Mouse (Mus musculus) neural tube, embryonic 13.5 days (tissue): ENCODE measurements at regions not wholly inside any gene's neighbourhood (a gene's known extent, or its start where the extent isn't known, plus 50 kb on each side); places are given as distances from the start of the nearest gene placed in this dataset.

Source experiments
- ATAC-seq: fragments of 200-750 bp; cut with Nextera tagmentation; 2 replicates; pipeline ENCODE4 v1.8.0; 2017; ENCODE audit warnings: low read depth, mild to moderate bottlenecking, moderate TSS enrichment, moderate library complexity
- H3K27ac ChIP-seq: fragments of 300-500 bp; sonication (generic); replicated peaks from 2 replicates; pipeline ENCODE4 v1.5.1; 2015; ENCODE audit warnings: moderate library complexity, mild to moderate bottlenecking, inconsistent platforms
- H3K27me3 ChIP-seq: fragments of 300-500 bp; sonication (generic); 2 replicates; pipeline ENCODE4 v1.6.1; 2015; ENCODE audit warnings: mild to moderate bottlenecking, inconsistent platforms
- H3K36me3 ChIP-seq: fragments of 300-500 bp; sonication (generic); 2 replicates; pipeline ENCODE4 v1.6.1; 2015; ENCODE audit warnings: mild to moderate bottlenecking, inconsistent platforms
- H3K4me1 ChIP-seq: fragments of 300-500 bp; sonication (generic); replicated peaks from 2 replicates; pipeline ENCODE4 v1.6.1; 2015; ENCODE audit warnings: inconsistent platforms
- H3K4me2 ChIP-seq: fragments of 300-500 bp; sonication (generic); 2 replicates; pipeline ENCODE4 v1.6.1; 2015; ENCODE audit warnings: inconsistent platforms, mild to moderate bottlenecking, moderate library complexity
- H3K4me3 ChIP-seq: fragments of 300-500 bp; sonication (generic); 2 replicates; pipeline ENCODE4 v1.5.1; 2015; ENCODE audit warnings: mild to moderate bottlenecking, inconsistent platforms
- H3K9ac ChIP-seq: fragments of 300-500 bp; sonication (generic); 2 replicates; pipeline ENCODE4 v1.6.1; 2015; ENCODE audit warnings: moderate library complexity, mild to moderate bottlenecking, inconsistent platforms
- H3K9me3 ChIP-seq: fragments of 300-500 bp; sonication (generic); 2 replicates; pipeline ENCODE4 v1.6.1; 2016; ENCODE audit warnings: inconsistent platforms
- WGBS: fragments of 180-500 bp; shearing (Covaris S2); methylation state at CpG from one replicate; pipeline ENCODE4 v1.1.7; 2015; 5-methylcytosine and 5-hydroxymethylcytosine counted together

DNA sequence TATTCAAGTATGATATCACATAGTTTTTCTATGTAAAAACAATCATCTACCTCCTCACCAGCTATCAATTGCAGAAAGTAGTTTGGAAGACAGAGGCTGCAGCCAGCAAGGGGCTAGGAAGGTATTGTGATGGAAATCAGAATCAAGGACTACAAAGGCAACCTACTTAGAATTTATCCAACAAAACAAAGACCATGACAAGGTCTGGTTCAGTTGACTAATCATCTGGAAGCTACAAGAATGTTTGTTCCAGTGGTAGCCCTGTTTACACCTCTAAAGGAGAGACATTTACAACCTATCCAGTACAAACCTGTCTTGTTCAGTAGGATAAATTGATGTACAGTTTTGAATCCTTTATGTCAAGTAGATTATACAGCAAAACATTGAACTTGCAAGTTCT is 2890.5 kb upstream of the Gm12353 start:
- H3K4me3 ChIP-seq: no peak overlapping the region
- H3K4me2 ChIP-seq: no peak overlapping the region
- H3K27ac ChIP-seq: no peak overlapping the region
- no peaks in the 10 kb centered on the region for H3K36me3 ChIP-seq
- ATAC-seq: no peak
- H3K9me3 ChIP-seq: no peaks in the 10 kb centered on the region
- H3K4me1 ChIP-seq: no peaks in the 10 kb centered on the region
- no peaks in the 10 kb centered on the region for H3K27me3 ChIP-seq
- no peak overlapping the region for H3K9ac ChIP-seq

DNA sequence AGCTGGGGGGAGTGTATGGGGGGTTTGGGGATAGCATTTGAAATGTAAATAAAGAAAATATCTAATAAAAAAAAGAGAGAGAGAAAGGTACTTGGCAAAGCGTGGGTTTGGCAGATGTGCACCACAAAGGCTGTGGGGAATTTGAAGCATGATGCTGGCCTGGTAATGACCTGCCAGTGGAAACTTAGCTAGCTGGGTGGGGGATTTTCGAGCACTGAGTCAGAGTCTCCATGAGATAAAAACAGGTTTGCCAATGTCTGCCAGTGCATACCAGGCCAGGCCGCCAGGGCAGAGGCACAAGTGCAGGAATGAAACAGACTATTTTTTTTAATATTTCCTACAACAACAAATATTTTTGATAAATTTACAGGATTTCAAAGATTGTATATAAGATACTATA is 2865.5 kb upstream of the Gm12353 start:
- Histone ChIP-seq H3K9ac (no peak overlapping the region), H3K4me2 (no peak overlapping the region), H3K27ac (no peak overlapping the region), H3K36me3 (no peaks in the 10 kb centered on the region), H3K4me1 (no peaks in the 10 kb centered on the region), H3K4me3 (no peak overlapping the region), H3K9me3 (no peaks in the 10 kb centered on the region), H3K27me3 (no peaks in the 10 kb centered on the region)
- no peak for ATAC-seq
- 84% methylated on average over 3 of the region's 3 CpGs for WGBS
